1 mouse cellular context compared by ENCODE assay signal in the genomic region with DNA sequence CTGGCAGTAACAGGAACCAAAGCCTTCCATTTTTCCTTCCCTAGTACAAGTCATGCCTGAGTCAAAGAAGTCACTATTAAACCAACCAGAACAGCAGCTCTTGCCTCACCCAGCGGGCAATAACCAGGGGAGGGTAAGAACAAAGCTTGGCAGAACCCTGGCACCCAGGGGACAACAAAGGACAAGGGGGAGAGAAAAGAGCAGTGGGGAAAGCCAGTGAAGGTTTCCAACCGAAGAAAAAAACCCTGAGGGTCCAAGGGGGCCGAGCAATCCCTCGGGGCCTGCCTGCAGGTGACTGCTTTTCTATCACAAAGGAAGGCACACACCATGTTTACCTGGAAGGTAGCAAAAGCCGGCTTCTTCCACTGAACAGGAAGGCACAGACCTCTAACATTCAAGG.
TF ChIP-seq lines count a peak whose summit lies in the region.

No protein-coding gene starts in this region.

TF ChIP-seq in CH12.LX, 34 proteins besides CTCF, POLR2A, EP300 and RAD21 (continued from another document):
- TF ChIP-seq SMC3 (IDR thresholded peaks at IDR 0.05; ENCODE audit: low read depth, low read length), result no peak
- no peak for TF ChIP-seq NRF1 (IDR thresholded peaks at IDR 0.05; ENCODE audit: low read depth, low read length)
